Mouse (Mus musculus) kidney, adult 10 weeks (tissue): ENCODE data around the gene Phyh. TPM values are rescaled to one million over a fixed set of nuclear protein-coding genes. Genes with fewer than 3 reads are reported as not detected.

Source experiments
- polyA plus RNA-seq: library from polyadenylated mRNA; stranded (reverse); fragments of 350-450 nt; fragmentation: Illumina TruSeq; extraction: RNeasy Lipid Tissue Mini Kit (QIAGEN cat#74804); gene quantifications from one replicate; pipeline ENCODE4 v1.2.3, GENCODE M21; 2014; ENCODE audit warnings: low read depth, low replicate concordance

The Phyh gene
- polyA plus RNA-seq: 1,073 TPM

DNA sequence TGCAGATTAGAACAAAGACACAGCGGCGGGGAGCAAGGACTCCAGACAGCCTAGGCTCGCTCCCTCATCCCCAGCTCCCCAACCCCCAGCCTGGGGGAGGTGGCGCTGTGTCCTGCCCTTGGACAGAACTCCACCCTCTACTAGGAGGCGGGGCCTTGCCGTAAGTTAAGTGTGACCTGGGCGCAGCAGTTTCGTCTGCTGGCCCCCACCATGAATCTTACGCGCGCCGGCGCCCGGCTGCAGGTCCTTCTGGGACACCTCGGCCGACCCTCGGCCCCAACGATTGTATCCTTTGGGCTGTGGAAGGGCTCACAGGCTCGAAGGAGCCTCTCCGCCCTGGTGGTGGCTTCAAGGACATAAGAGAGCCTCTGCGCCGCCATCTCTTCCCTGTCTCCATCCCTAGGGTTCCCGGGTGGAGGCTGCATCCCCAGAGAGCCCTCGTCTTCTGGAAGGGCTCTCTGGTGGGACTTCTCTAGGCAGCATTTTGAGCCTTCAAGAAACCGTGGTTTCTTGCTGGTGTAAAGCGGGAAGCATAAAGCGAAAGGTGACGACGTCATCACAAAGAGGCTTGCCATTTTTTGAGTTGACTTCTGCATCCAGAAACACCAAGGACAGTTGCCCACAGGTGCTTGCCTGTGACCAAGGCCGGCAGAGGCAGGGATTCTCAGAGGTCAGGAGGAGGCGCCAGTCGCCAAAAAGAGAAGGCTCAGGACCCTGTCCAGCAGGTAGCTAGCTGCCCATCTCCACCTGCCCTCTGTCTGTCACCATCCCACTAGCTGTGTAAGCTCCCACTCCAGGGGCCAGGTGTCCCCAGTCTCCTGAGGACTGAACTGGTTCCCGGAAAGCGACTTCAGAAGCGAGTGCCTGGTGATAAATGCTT, at the start of gene Phyh:
Phyh (plus strand) TSS at position 160 of the 880 bp plus-strand sequence.

GRCm38 (mm10) chr2:4881350-4882248, 37.2 kb upstream of the Phyh start, which contains the start of gene Sephs1:
Sephs1 (plus strand) TSS chr2:4881564.

GRCm38 (mm10) chr2:4975807-4976206, 57.0 kb downstream of the Phyh start, which contains the start of gene Ucma:
Ucma (plus strand) TSS chr2:4976122.

Other genes starting within 250 kb of the Phyh start
- gene Bend7, start 201.2 kb upstream of the Phyh start, polyA plus RNA-seq: 25.5 TPM
- 40.1 TPM for gene Sephs1, start 37.5 kb upstream of the Phyh start, polyA plus RNA-seq
- not detected for gene Ucma, start 57.1 kb downstream of the Phyh start, polyA plus RNA-seq
- gene Mcm10, start 93.8 kb downstream of the Phyh start, polyA plus RNA-seq: 0.53 TPM
- 11.8 TPM for gene Optn, start 145.0 kb downstream of the Phyh start, polyA plus RNA-seq
- gene Ccdc3, start 218.8 kb downstream of the Phyh start, polyA plus RNA-seq: 2.3 TPM